Mouse (Mus musculus): ENCODE data around the gene Vmn1r143.
"Not testable (repeated sequence)": the region's sequence is repeated elsewhere in the genome, so short reads cannot be mapped to it uniquely, and the experiment has no call there.

The Vmn1r143 gene
- long read RNA-seq, experiment 1, result 0 reads
- long read RNA-seq, experiment 2, result 0 reads

DNA sequence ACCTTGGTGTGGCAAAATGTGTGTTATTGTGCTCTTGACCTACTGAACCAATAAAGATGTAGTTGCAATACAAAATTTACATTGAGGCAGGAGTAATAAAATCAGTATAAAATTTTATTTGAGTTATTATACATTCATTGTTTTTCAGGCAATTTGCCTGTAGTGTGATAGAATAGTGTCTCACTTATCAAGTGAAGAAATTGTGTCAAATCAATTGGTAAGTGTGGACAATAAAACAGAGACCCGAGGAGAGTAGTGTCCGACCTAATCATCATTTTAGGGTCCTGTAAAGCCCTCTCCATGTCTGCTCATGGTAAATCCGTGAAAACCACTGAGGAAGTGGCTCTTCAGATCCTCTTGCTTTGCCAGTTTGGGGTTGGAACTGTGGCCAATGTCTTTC lies at the start of gene Vmn1r143:
Gene Vmn1r143 (plus strand): TSS at position 301 of the 400 bp plus-strand sequence.
- intact Hi-C loops (cut with DNase I), result not testable (repeated sequence)

DNA sequence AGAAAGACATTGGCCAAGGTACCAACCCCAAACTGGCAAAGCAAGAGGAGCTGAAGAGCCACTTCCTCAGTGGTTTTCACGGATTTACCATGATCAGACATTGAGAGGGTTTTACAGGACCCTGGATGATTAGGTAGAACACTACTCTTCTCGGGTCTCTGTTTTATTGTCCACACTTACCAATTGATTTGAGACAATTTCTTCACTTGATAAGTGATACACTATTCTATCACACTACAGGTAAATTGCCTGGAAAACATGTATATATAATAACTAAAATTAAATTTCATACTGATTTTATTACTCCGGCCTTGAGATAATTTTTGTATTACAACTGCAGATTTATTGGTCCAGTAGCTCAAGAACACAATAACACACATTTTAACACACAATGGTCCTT lies 25.2 kb upstream of the Vmn1r143 start, which contains the start of gene Vmn1r142:
Gene Vmn1r142 (minus strand): TSS at position 101 of the 400 bp plus-strand sequence.
- intact Hi-C loops (cut with DNase I), result not testable (repeated sequence)

DNA sequence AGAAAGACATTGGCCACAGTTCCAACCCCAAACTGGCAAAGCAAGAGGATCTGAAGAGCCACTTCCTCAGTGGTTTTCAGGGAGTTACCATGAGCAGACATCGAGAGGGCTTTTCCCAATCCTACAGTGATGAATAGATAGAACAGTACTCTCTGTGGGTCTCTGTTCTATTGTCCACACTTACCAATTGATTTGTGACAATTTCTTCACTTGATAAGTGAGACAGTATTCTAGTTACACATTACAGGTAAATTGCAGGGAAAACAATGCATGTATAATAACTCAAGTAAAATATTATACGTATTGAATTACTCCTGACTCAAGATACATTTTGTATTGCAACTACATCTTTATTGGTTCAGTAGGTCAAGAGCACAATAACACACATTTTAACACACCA lies 12.0 kb downstream of the Vmn1r143 start, which contains the start of gene Gm8653:
Gene Gm8653 (minus strand): TSS at position 101 of the 400 bp plus-strand sequence.
- intact Hi-C loops (cut with DNase I), result not testable (repeated sequence)

DNA sequence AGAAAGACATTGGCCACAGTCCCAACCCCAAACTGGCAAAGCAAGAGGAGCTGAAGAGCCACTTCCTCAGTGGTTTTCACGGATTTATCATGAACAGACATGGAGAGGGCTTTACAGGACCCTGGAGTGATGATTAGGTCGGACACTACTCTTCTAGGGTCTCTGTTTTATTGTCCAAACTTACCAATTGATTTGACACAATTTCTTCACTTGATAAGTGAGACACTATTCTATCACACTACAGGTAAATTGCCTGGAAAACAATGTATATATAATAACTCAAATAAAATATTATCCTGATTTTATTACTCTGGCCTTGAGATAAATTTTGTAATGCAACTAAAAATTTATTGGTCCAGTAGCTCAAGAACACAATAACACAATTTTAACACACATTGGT lies 40.2 kb downstream of the Vmn1r143 start, which contains the start of gene Gm8453:
Gene Gm8453 (minus strand): TSS at position 101 of the 400 bp plus-strand sequence.
- intact Hi-C loops (cut with DNase I), result not testable (repeated sequence)

Data from adrenal gland (tissue).